Mouse (Mus musculus) ES-Bruce4 (cell line): ENCODE measurements around the gene Fmo3.

Experiments used
- CTCF ChIP-seq: IDR thresholded peaks from one replicate; pipeline ENCODE4 v1.8.1; 2011; ENCODE audit warnings: low read depth, low read length
- EP300 ChIP-seq: IDR thresholded peaks from 2 replicates; pipeline ENCODE4 v1.6.1; 2011; ENCODE audit warnings: low read depth, low read length; ENCODE audit not compliant: insufficient read depth
- POLR2A ChIP-seq: IDR thresholded peaks from one replicate; pipeline ENCODE4 v1.8.1; 2011; ENCODE audit warnings: low read length; ENCODE audit not compliant: insufficient read depth

DNA sequence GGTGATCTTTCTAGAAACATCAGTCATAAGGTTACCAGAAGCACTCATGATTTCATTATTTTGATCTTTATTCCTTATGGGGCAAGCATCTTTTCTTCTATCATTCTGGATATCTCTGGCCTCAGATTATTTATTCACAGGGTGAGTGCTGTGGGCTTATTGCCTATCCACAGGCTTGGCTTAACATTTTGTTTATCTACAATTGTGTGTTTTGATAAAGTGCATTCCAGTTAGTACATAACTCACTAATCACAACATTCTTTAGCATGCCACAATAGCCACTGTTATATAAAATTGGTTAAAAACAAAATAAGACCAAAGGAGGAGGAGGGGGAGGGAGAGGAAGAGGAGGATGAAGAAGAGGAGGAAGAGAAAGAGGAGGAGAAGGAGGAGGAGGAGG lies 72.2 kb downstream of the Fmo3 start:
- TF ChIP-seq POLR2A (no peak), CTCF (no peak), EP300 (no peak)
